Mouse (Mus musculus) ES-Bruce4 (cell line): Measurements from ENCODE around the gene Pla2g10. TPM values are rescaled to one million over a fixed set of nuclear protein-coding genes. Genes with fewer than 3 reads are reported as not detected.

Experiments
- H3K27ac ChIP-seq: 2 replicates; pipeline ENCODE4 v1.5.1; 2012; ENCODE audit warnings: low read length, inconsistent platforms; ENCODE audit not compliant: insufficient read depth
- H3K27me3 ChIP-seq: 2 replicates; pipeline ENCODE4 v1.6.1; 2012; ENCODE audit warnings: mild to moderate bottlenecking, low read length, inconsistent platforms; ENCODE audit not compliant: control insufficient read depth, poor library complexity, insufficient read depth, severe bottlenecking
- H3K36me3 ChIP-seq: 2 replicates; pipeline ENCODE4 v1.6.1; 2012; ENCODE audit warnings: inconsistent platforms, mild to moderate bottlenecking, low read length, moderate library complexity; ENCODE audit not compliant: control insufficient read depth, poor library complexity, insufficient read depth, severe bottlenecking
- H3K4me1 ChIP-seq: one replicate; pipeline ENCODE4 v1.8.1; 2011; ENCODE audit warnings: low read length; ENCODE audit not compliant: control insufficient read depth, insufficient read depth
- H3K4me3 ChIP-seq: 2 replicates; pipeline ENCODE4 v1.5.1; 2011; ENCODE audit warnings: low read depth, mild to moderate bottlenecking, low read length
- H3K9ac ChIP-seq: 2 replicates; pipeline ENCODE4 v1.6.1; 2012; ENCODE audit warnings: low read depth, mild to moderate bottlenecking, inconsistent platforms; ENCODE audit not compliant: poor library complexity, severe bottlenecking
- H3K9me3 ChIP-seq: replicated peaks from 2 replicates; pipeline ENCODE4 v1.6.1; 2012; ENCODE audit warnings: mild to moderate bottlenecking, low read length, inconsistent platforms; ENCODE audit not compliant: control insufficient read depth, poor library complexity, insufficient read depth, severe bottlenecking
- CTCF ChIP-seq: IDR thresholded peaks from one replicate; pipeline ENCODE4 v1.8.1; 2011; ENCODE audit warnings: low read depth, low read length
- EP300 ChIP-seq: IDR thresholded peaks from 2 replicates; pipeline ENCODE4 v1.6.1; 2011; ENCODE audit warnings: low read depth, low read length; ENCODE audit not compliant: insufficient read depth
- POLR2A ChIP-seq: IDR thresholded peaks from one replicate; pipeline ENCODE4 v1.8.1; 2011; ENCODE audit warnings: low read length; ENCODE audit not compliant: insufficient read depth
- polyA plus RNA-seq: library from polyadenylated mRNA; stranded (reverse); fragments of >200 nt; gene quantifications from 2 replicates; pipeline ENCODE4 v1.2.4, GENCODE M21; 2011; ENCODE audit warnings: low read depth; ENCODE audit not compliant: missing spikeins, insufficient read depth, insufficient read length

Gene Pla2g10
- polyA plus RNA-seq, 1 experiment: 7.8 TPM

DNA sequence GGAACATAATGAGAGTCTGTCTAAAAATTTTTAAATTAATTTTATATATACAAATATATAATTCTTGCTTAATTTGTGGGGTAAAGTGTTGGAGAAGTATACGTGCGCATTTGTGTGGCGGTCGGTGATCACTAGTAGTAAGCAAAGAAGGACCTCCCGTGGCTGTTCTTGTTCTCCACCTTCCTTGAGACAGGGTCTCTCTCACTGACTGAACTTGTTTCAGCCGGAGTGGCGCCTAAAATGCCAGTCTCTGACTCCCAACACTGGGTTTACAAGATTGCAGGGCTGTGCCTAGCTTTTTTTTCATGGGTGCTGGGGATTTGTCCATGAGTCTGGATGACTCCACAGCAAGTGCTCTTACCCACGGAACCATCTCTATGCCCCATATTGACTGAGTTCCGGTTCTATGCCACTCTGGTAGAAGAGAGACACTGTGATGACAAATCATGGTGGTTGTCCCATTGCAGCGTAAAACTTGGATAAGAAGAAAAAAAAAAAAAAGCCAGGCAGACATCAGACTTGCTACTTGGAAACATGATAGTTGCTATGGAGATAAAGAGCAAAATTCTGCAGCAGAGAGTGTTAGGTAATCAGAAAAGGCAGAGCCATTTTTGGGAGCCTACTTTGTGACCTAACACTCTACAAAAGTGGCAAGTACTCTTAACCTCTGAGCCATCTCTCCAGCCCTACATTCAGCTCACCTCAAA lies 62.2 kb downstream of the Pla2g10 start:
- H3K9me3 ChIP-seq: no peaks in the 10 kb centered on the region
- H3K9ac ChIP-seq: peak overlapping the region; percentile 59
- H3K27ac ChIP-seq: no peak overlapping the region
- no peaks in the 10 kb centered on the region for H3K27me3 ChIP-seq
- H3K4me3 ChIP-seq: no peak overlapping the region
- TF ChIP-seq CTCF: no peak
- TF ChIP-seq EP300: no peak
- no peak for TF ChIP-seq POLR2A
- no peaks in the 10 kb centered on the region for H3K4me1 ChIP-seq
- H3K36me3 ChIP-seq: peaks cover 19% of the 10 kb centered on the region

DNA sequence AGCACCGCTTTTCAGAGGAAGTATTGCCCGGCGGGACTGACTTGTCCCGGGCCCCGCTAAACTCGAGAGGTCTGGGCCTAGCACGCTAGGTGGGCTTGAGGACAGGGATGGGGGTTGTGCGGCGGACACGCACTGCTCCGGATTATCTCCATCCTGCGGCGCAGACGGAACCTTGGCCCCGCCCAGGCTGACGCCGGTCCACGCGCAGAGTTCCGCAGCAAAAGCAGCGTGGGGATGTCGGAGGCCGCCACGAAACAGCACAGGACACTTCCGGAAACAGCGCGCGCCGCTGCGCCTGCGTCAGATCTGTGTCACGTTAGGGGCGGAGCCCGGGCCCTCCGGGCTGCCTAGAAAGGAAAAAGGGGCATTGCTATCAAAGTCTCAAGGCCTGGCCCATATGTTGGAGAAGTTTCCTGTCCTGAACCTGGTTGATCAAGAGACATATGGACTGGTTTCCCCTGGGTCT lies 62.9 kb downstream of the Pla2g10 start, which contains the start of gene Parn:
Gene Parn (minus strand): TSS at position 293 of the 466 bp plus-strand sequence.
- H3K36me3 ChIP-seq: peaks cover 26% of the 10 kb centered on the region
- H3K4me3 ChIP-seq: peak within 1 kb of the TSS; percentile 89
- H3K27ac ChIP-seq: 0 out of 2 replicates have a peak within 1 kb of the TSS, but pooled peaks have one; percentile 10
- no peaks in the 10 kb centered on the region for H3K27me3 ChIP-seq
- peak within 1 kb of the TSS; percentile 59 for H3K9ac ChIP-seq
- H3K4me1 ChIP-seq: no peaks in the 10 kb centered on the region
- TF ChIP-seq CTCF: no peak
- TF ChIP-seq EP300: 0 out of 2 replicates have a peak, but pooled peaks have one; percentile 26
- peak; percentile 61 for TF ChIP-seq POLR2A
- H3K9me3 ChIP-seq: no peaks in the 10 kb centered on the region

Other genes with a start within 250 kb of the Pla2g10 start
- gene Parn, start 62.8 kb downstream of the Pla2g10 start, polyA plus RNA-seq: 68.0 and 80.3 TPM in 2 replicates
- gene Bfar, start 59.1 kb downstream of the Pla2g10 start, polyA plus RNA-seq: 24.1 and 25.5 TPM in 2 replicates
- gene 3110001I22Rik, start 59.1 kb downstream of the Pla2g10 start, polyA plus RNA-seq: 3.9 and 4.6 TPM in 2 replicates
- gene Rrn3, start 49.7 kb upstream of the Pla2g10 start, polyA plus RNA-seq: 131 and 134 TPM in 2 replicates
- gene Ntan1, start 87.9 kb upstream of the Pla2g10 start, polyA plus RNA-seq: 57.6 and 61.3 TPM in 2 replicates
- gene Pdxdc1, start 172.1 kb upstream of the Pla2g10 start, polyA plus RNA-seq: 135 and 156 TPM in 2 replicates
- 19.9 and 28.4 TPM in 2 replicates for gene Mpv17l, start 172.2 kb upstream of the Pla2g10 start, polyA plus RNA-seq